Mouse (Mus musculus) limb, embryonic 15.5 days (tissue): Measurements from ENCODE around the gene St3gal6. TPM values are rescaled to one million over a fixed set of nuclear protein-coding genes. Genes with fewer than 3 reads are reported as not detected.

Experiments used
- ATAC-seq: fragments of 200-750 bp; cut with Nextera tagmentation; 2 replicates; pipeline ENCODE4 v1.8.0; 2017; ENCODE audit warnings: low read depth, moderate TSS enrichment; ENCODE audit not compliant: insufficient number of reproducible peaks, low FRiP score, low TSS enrichment
- H3K27ac ChIP-seq: fragments of 300-500 bp; sonication (generic); 2 replicates; pipeline ENCODE4 v1.5.1; 2015; ENCODE audit warnings: moderate library complexity, mild to moderate bottlenecking, inconsistent platforms
- H3K27me3 ChIP-seq: fragments of 300-500 bp; sonication (generic); 2 replicates; pipeline ENCODE4 v1.6.1; 2015; ENCODE audit warnings: inconsistent platforms
- H3K36me3 ChIP-seq: fragments of 300-500 bp; sonication (generic); 2 replicates; pipeline ENCODE4 v1.6.1; 2015; ENCODE audit warnings: inconsistent platforms
- H3K4me1 ChIP-seq: fragments of 300-500 bp; sonication (generic); 2 replicates; pipeline ENCODE4 v1.6.1; 2015; ENCODE audit warnings: inconsistent platforms
- H3K4me2 ChIP-seq: fragments of 300-500 bp; sonication (generic); 2 replicates; pipeline ENCODE4 v1.6.1; 2015; ENCODE audit warnings: mild to moderate bottlenecking, inconsistent platforms
- H3K4me3 ChIP-seq: fragments of 300-500 bp; sonication (generic); 2 replicates; pipeline ENCODE4 v1.5.1; 2015; ENCODE audit warnings: mild to moderate bottlenecking, inconsistent platforms
- H3K9ac ChIP-seq: fragments of 300-500 bp; sonication (generic); 2 replicates; pipeline ENCODE4 v1.6.1; 2015; ENCODE audit warnings: inconsistent platforms
- H3K9me3 ChIP-seq: fragments of 300-500 bp; sonication (generic); 2 replicates; pipeline ENCODE4 v1.6.1; 2016; ENCODE audit warnings: inconsistent platforms
- WGBS: fragments of 180-500 bp; shearing (Covaris S2); methylation state at CpG from one replicate; pipeline ENCODE4 v1.1.7; 2015; 5-methylcytosine and 5-hydroxymethylcytosine counted together
- polyA plus RNA-seq: library from polyadenylated mRNA; unstranded; fragments of >200 nt; fragmentation: Nextera tagmentation; extraction: Ambion mirVana; gene quantifications from 2 replicates; pipeline ENCODE4 v1.2.1, GENCODE M21; 2015

The St3gal6 gene
- polyA plus RNA-seq, 1 experiment from 2014 or later: 16.0 TPM

- no peak overlapping the region for H3K27ac ChIP-seq
- H3K4me2 ChIP-seq: no peak overlapping the region
- 71% methylated on average over 6 of the region's 6 CpGs for WGBS
- H3K27me3 ChIP-seq: no peaks in the 10 kb centered on the region
- H3K4me1 ChIP-seq: no peaks in the 10 kb centered on the region
- H3K4me3 ChIP-seq: no peak overlapping the region
- peaks cover 14% of the 10 kb centered on the region for H3K36me3 ChIP-seq
- H3K9me3 ChIP-seq: no peaks in the 10 kb centered on the region
- no peak overlapping the region for H3K9ac ChIP-seq
- no peak for ATAC-seq
These were observed 73.4 kb downstream of the St3gal6 start for GRCm38 (mm10) chr16:58450648-58451047.

GRCm38 (mm10) chr16:58449073-58449472 lies 75.0 kb downstream of the St3gal6 start:
- Histone ChIP-seq H3K9me3 (no peaks in the 10 kb centered on the region), H3K27ac (no peak overlapping the region), H3K4me3 (no peak overlapping the region), H3K9ac (no peak overlapping the region), H3K36me3 (peaks cover 14% of the 10 kb centered on the region), H3K4me2 (no peak overlapping the region), H3K4me1 (no peaks in the 10 kb centered on the region), H3K27me3 (no peaks in the 10 kb centered on the region)
- WGBS: 86% methylated on average over 4 of the region's 4 CpGs
- ATAC-seq: no peak

GRCm38 (mm10) chr16:58446281-58447259 lies 77.5 kb downstream of the St3gal6 start:
- Histone ChIP-seq H3K27me3 (no peaks in the 10 kb centered on the region), H3K4me1 (no peaks in the 10 kb centered on the region), H3K9me3 (no peaks in the 10 kb centered on the region), H3K27ac (no peak overlapping the region), H3K9ac (no peak overlapping the region), H3K4me2 (no peak overlapping the region), H3K36me3 (peaks cover 9% of the 10 kb centered on the region; the same call in 1 of the 2 replicates), H3K4me3 (no peak overlapping the region)
- no peak for ATAC-seq
- WGBS: 89% methylated on average over 4 of the region's 4 CpGs

- Histone ChIP-seq H3K27me3 (no peaks in the 10 kb centered on the region), H3K36me3 (no peaks in the 10 kb centered on the region), H3K27ac (no peak overlapping the region), H3K4me3 (no peak overlapping the region), H3K9me3 (no peaks in the 10 kb centered on the region), H3K4me1 (no peaks in the 10 kb centered on the region), H3K4me2 (no peak overlapping the region), H3K9ac (no peak overlapping the region)
- WGBS: 67% methylated on average over 6 of the region's 6 CpGs
- no peak for ATAC-seq
These were observed 79.3 kb downstream of the St3gal6 start for GRCm38 (mm10) chr16:58444735-58445134.

DNA sequence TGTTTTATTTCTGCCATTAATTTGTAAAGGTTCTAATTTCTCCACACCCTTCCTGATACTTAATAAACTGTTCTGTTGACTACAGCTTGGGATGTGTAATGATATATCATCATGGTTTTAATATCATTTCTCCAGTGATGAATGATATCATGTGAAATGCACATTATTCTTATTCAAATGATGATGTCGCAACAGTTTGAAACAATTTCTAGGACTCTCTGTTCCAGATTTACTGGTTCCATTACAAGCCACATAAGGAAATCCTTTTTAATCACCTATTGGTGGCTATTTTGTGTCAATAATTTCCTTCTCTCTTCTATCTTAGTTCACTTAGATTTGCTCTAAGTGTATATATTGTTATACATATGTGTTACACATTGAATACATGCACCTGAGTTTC lies 91.7 kb downstream of the St3gal6 start:
- H3K27me3 ChIP-seq: no peaks in the 10 kb centered on the region
- H3K36me3 ChIP-seq: peaks cover 14% of the 10 kb centered on the region
- ATAC-seq: no peak
- no peak overlapping the region for H3K27ac ChIP-seq
- H3K4me3 ChIP-seq: no peak overlapping the region
- H3K9me3 ChIP-seq: no peaks in the 10 kb centered on the region
- H3K4me1 ChIP-seq: no peaks in the 10 kb centered on the region
- 89% methylated on average over 1 of the region's 1 CpGs for WGBS
- no peak overlapping the region for H3K4me2 ChIP-seq
- H3K9ac ChIP-seq: no peak overlapping the region

GRCm38 (mm10) chr16:58430246-58430645 lies 93.8 kb downstream of the St3gal6 start:
- no peak overlapping the region for H3K4me3 ChIP-seq
- H3K4me2 ChIP-seq: no peak overlapping the region
- H3K27me3 ChIP-seq: no peaks in the 10 kb centered on the region
- H3K9me3 ChIP-seq: no peaks in the 10 kb centered on the region
- H3K36me3 ChIP-seq: peaks cover 5% of the 10 kb centered on the region
- H3K27ac ChIP-seq: no peak overlapping the region
- H3K9ac ChIP-seq: no peak overlapping the region
- no peaks in the 10 kb centered on the region for H3K4me1 ChIP-seq
- WGBS: 74% methylated on average over 7 of the region's 7 CpGs
- no peak for ATAC-seq

GRCm38 (mm10) chr16:58421696-58422354 lies 102.2 kb downstream of the St3gal6 start:
- Histone ChIP-seq H3K27ac (no peak overlapping the region), H3K4me1 (peaks cover 20% of the 10 kb centered on the region), H3K4me2 (no peak overlapping the region), H3K4me3 (no peak overlapping the region), H3K36me3 (no peaks in the 10 kb centered on the region), H3K9ac (no peak overlapping the region), H3K9me3 (no peaks in the 10 kb centered on the region), H3K27me3 (no peaks in the 10 kb centered on the region)
- no peak for ATAC-seq
- 25% methylated on average over 11 of the region's 11 CpGs for WGBS

Other genes with a start within 250 kb of the St3gal6 start
- 4.7 and 5.5 TPM in 2 replicates for gene Dcbld2, start 115.8 kb downstream of the St3gal6 start, polyA plus RNA-seq
- gene Gm813, start 92.7 kb upstream of the St3gal6 start, polyA plus RNA-seq: not detected in 2 replicates
- not detected in 2 replicates for gene E330017A01Rik, start 114.5 kb upstream of the St3gal6 start, polyA plus RNA-seq
- gene Cpox, start 146.0 kb upstream of the St3gal6 start, polyA plus RNA-seq: 25.3 and 30.0 TPM in 2 replicates
- gene Gpr15, start 194.8 kb upstream of the St3gal6 start, polyA plus RNA-seq: not detected in 2 replicates
- 138 and 147 TPM in 2 replicates for gene Cldnd1, start 203.7 kb upstream of the St3gal6 start, polyA plus RNA-seq
- gene Olfr172, start 238.9 kb upstream of the St3gal6 start, polyA plus RNA-seq: not detected in 2 replicates